Mouse (Mus musculus): ENCODE measurements around the gene Gon4l. TPM values are rescaled to one million over a fixed set of nuclear protein-coding genes. Genes with fewer than 3 reads are reported as not detected.

Gon4l gene
- total RNA-seq, 2 experiments from 2014 or later = 41.6 to 42.3 TPM

- DNase-seq (ENCODE audit: low spot score in 2 of 2) = no peak
- intact Hi-C loops (cut with DNase I) = no loop called here
Observed at GRCm38 (mm10) chr3:88905741-88906140, 70.7 kb downstream of the Gon4l start.

DNA sequence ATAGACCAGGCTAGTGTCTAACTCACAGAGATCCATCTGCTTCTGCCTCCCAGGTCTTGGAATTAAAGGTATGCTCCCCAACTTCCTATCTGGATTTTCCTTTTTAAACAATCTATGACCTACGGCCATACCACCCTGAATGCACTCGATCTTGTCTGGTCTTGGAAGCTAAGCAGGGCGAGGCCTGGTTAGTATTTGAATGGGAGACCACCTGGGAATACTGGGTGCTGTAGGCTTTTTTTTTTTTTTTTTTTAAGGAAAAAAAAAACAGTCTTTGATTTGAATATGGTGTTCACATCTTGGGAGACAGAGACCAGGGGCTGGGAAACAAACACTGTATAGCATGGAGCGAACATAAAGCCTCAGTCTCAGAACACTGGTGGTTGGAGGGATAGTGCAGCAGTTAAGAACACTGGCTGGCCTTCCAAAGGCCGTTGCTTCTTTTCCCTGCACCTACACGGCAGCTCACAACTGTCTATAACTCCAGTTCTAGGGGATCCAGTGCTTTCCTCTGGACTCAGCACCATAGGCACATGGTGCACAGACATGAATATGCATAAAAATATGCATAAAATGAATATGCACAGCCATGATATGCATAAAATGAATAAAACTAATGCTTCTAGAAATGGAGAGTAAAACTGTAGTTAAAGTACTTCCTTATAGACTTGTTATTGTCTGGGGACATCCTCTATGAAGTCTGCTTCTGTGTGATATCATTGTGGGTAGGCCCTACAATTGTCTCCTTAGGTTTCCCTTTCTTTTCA, 71.5 kb downstream of the Gon4l start:
- intact Hi-C loops (cut with DNase I) = no loop called here

GRCm38 (mm10) chr3:88912585-88912984, 77.6 kb downstream of the Gon4l start:
- no peak for DNase-seq (ENCODE audit: low spot score in 2 of 2)
- intact Hi-C loops (cut with DNase I) = no loop called here

More for the DNA sequence above, 71.5 kb downstream of the Gon4l start:
- DNase-seq (ENCODE audit: low spot score in 2 of 2) = no peak

- peak; percentile 93 for DNase-seq (ENCODE audit: low spot score in 2 of 2)
Observed at GRCm38 (mm10) chr3:88913511-88914383, 78.7 kb downstream of the Gon4l start, which contains the start of gene Msto1. Gene Msto1, minus strand, starts transcription at chr3:88913999.

DNA sequence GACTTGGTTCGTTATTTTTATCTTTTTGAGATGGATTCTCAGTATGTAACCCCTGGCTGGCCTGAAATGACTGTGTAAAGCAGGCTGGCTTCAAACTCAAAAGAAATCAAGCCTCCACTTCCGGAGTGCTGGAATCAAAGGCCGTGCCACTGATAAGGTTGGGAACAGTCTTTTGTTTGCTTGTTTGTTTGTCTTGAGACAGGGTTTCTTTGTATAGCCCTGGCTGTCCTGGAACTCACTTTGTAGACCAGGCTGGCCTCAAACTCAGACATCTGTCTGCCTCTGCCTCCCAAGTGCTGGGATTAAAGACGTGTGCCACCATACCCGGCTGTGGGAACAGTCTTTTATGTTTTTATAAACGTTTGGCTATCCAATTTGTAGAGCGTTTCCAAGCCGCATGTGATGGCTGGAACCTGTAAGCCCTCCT, 79.4 kb downstream of the Gon4l start:
- intact Hi-C loops (cut with DNase I) = no loop called here
- DNase-seq (ENCODE audit: low spot score in 2 of 2) = no peak

More at GRCm38 (mm10) chr3:88913511-88914383, 78.7 kb downstream of the Gon4l start, which contains the start of gene Msto1:
- intact Hi-C loops (cut with DNase I) = no loop called here

DNA sequence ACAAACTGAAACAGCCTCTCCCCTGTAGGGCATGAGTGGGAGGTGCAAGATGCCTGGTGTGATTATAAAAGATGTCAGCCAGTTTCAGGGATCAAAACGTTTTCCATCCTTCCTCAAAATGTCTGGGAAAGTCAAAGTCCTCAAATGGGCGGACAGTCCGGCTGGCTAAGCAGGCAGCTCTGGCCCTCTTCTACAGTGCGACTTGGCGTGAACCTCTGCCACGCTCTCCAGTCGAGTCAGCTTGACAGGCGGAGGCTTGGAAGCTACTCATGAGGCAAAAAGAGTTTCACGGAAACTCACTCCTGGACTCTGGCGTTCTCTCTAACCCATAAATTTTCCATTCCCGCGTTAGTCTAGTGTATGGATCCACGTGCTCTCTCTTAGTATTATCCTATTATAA, 84.0 kb downstream of the Gon4l start:
- DNase-seq (ENCODE audit: low spot score in 2 of 2) = no peak
- intact Hi-C loops (cut with DNase I) = no loop called here

DNA sequence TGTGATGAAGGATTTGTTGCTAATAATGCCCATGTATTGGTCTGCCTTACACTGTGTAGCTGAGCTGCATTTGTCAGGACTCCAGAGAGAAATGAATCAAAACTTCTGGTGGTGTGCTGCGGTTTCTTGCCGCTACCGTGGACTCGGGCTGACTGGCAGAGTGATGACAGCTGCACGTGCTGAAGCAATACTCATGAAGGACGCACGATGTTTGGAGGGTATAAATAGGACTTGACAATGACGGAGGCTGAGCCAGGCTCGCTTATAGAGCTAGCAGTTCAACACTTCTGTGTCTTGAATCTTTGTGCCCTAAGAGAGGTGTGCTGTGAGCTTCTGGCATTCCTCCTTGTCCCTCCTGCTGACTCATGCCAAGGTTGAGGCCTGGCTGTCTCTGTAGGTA, 86.4 kb downstream of the Gon4l start:
- DNase-seq (ENCODE audit: low spot score in 2 of 2) = no peak
- intact Hi-C loops (cut with DNase I) = no loop called here

DNA sequence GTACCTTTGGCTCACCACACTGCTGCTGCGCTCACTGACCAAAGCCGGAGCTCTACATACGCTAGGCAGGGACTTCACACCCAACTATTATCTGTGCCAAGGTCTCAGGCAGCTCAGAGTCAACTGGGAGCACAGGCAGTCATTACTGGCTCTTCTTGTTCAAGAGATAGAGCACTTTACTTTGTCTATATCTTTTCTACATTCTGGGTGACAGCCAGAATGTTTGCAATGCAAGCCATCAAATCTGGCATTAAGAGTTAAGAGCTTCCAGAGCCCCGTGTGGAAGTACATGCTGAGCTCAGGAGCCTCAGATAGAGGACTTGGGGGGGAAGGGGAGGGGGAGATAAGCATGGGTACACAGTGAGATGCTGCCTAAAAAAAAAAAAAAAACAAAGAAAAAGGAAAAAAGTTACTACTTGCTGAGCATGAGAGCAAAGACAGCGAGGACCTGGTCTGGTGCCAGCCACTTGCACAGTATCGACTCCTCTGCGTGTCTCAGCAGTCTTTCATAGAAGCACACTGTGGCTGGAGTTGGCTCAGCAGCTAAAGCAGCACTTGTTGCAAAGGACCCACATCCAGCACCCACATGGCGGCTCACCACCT, 89.1 kb downstream of the Gon4l start:
- peak in 1 of 2 experiments; percentile 24 for DNase-seq (ENCODE audit: low spot score in 2 of 2)
- intact Hi-C loops (cut with DNase I) = no loop called here

DNA sequence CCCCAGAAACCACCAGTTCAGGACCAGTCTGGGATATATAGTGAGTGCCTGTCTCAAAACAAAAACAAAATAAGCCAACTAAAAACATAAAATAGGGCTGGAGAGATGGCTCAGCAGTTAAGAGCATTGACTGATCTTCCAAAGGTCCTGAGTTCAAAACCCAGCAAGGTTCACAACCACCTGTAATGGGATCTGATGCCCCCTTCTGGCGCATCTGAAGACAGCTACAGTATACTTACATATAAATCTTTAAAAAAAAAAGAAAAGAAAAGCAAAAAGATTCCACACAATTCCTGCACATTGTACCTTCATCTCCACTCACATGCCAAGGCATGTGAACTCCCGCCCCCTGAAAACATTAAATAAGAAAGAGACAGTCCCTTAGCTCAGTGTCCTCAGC, 90.6 kb downstream of the Gon4l start:
- intact Hi-C loops (cut with DNase I) = no loop called here
- DNase-seq (ENCODE audit: low spot score in 2 of 2) = no peak

DNA sequence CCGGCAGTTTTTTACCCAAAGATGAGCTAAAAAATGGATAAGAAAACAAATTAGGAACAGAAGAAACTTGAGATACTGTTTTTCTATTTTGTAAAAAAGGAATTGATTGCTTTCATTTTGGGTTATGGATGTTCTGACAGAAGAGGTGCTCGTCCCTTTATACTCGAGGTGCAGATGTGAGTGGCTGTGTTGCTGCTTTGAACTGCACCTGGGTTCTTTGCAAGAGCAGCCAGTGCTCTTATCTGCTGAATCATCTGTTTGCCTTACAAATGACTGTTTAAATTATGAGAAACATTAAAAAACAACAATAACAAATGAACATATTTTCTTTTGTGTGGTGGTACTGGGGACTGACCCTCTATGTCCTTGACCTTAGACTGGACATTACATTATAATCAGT, 94.5 kb downstream of the Gon4l start:
- intact Hi-C loops (cut with DNase I) = no loop called here
- DNase-seq (ENCODE audit: low spot score in 2 of 2) = no peak

GRCm38 (mm10) chr3:88939071-88939470, 104.0 kb downstream of the Gon4l start:
- DNase-seq (ENCODE audit: low spot score in 2 of 2) = no peak
- intact Hi-C loops (cut with DNase I) = no loop called here

- DNase-seq (ENCODE audit: low spot score in 2 of 2) = peak in 1 of 2 experiments; percentile 71
- intact Hi-C loops (cut with DNase I) = loop anchor here (10.0 kb wide), 1 partner anchor 205 kb away; no protein-coding TSS in a partner anchor
Observed at GRCm38 (mm10) chr3:88939749-88940148, 104.7 kb downstream of the Gon4l start.

- DNase-seq (ENCODE audit: low spot score in 2 of 2) = no peak
- intact Hi-C loops (cut with DNase I) = loop anchor here (10.0 kb wide), 1 partner anchor 202 kb away; no protein-coding TSS in a partner anchor
Observed at GRCm38 (mm10) chr3:88942316-88942880, 107.4 kb downstream of the Gon4l start.

DNA sequence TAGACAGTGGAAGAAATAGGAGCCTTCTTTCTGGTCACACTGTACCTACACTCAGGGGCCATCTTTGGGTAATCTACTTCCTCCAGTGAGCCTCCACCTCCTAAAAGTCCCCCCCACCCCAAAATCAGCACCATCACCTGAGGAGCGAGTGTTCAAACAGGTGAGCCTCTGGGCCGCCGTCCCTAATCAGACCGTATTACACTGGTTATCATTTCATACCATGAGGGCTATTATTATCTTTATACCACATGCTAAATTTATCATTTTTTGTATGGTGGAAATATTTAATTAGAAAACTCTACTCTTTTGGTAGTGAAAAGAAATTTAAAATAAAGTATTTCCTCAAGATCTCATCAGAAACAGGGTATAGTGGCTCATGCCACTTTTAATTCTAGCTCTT, 109.1 kb downstream of the Gon4l start:
- DNase-seq (ENCODE audit: low spot score in 2 of 2) = no peak

DNA sequence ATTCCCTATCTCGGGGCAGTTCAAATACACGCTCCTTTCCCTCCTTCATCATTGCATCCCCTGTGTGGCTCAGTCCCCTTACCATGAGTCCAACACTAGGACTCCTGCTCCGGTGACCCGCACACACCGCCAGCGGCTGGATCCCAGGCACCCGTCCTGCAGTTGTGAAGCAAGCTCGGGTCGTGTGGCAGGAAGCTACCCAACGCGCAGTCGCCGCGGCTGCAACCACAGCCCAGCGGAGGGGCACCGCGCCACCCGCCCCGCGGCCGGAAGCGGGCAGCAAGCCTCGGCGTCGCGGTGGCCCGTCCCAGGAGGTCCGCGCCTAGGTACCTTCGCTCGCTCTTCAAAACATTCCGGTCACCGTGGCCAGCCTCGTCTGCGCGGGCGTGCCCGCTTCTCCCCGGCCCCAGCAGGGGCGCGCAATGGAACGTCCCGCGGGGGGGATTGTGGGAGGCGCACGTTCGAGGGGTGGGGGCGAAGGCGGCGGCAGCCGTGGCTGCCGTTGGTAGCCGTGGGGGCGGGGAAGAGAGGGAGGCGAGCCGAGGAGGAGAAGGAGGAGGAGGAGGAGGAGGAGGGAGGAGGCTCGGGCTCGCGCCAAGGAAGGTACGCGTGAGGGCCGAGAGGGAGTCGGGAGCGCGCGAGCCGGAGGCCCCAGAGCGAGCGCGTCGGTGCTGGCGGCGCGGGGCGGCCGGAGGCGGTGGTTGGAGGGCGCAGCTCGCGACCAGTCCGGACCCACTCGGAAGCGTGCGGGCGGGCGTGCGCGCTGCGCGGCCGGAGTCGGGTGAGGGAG, 115.0 kb downstream of the Gon4l start:
- intact Hi-C loops (cut with DNase I) = loop anchor here (5.0 to 10.0 kb wide), 2 partner anchors 82 to 195 kb away; no protein-coding TSS in a partner anchor

More for the DNA sequence above, 109.1 kb downstream of the Gon4l start:
- intact Hi-C loops (cut with DNase I) = loop anchor here (10.0 kb wide), 1 partner anchor 201 kb away; no protein-coding TSS in a partner anchor

GRCm38 (mm10) chr3:88950576-88951326, 115.7 kb downstream of the Gon4l start, which contains the start of the genes Ash1l and Dap3:
Gene Ash1l, plus strand, starts transcription at chr3:88950622.
Gene Dap3, minus strand, starts transcription at chr3:88951181.
- intact Hi-C loops (cut with DNase I) = loop anchor here (5.0 kb wide), 1 partner anchor 82 kb away; no protein-coding TSS in a partner anchor
- peak; percentile 60 to 78 for DNase-seq (ENCODE audit: low spot score in 2 of 2)

More for the DNA sequence above, 115.0 kb downstream of the Gon4l start:
- DNase-seq (ENCODE audit: low spot score in 2 of 2) = peak; percentile 83 to 87

DNA sequence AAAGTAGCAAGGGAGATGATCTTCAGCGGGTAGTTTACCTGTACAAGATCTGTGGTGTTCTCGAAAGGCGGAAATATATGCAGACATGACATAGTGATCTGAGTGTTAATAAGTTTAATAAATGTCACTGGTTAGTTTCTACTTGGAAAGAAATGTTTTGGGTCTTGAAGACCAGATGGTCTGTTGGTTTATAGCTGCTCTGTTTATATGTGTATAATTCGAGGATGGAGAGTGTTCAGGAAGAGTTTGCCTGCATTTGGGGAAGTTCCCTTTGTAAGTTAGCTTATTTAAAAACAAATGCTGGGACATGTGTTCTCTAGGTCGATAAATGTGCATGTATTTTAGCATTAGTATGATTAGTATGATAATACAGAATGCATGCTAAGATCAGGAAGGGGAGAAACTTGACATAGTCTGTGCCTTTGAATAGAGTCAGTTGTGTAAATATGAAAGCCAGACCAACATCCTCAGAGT, 116.3 kb downstream of the Gon4l start:
- intact Hi-C loops (cut with DNase I) = loop anchor here (5.0 kb wide), 1 partner anchor 81 kb away; no protein-coding TSS in a partner anchor

More for the DNA sequence above, 116.3 kb downstream of the Gon4l start:
- no peak for DNase-seq (ENCODE audit: low spot score in 2 of 2)
